ENCODE assay signal across 50 mouse cellular contexts in genomic region chr16:88848558-88848957, GRCm38 (mm10). TPM values are rescaled to one million over a fixed set of nuclear protein-coding genes. Genes with fewer than 3 reads are reported as not detected.
"Had no signal": no experiment of that assay in that cellular context is flagged by ENCODE, and none has a peak within 500 bp of the region (broad histone marks: within the 10 kb centered on the region; RNA-seq: fewer than 3 reads in every experiment).

No protein-coding gene starts in this region.

- H3K9ac ChIP-seq: heart, embryonic 12.5 days; heart, embryonic 13.5 days; heart, embryonic 15.5 days; hindbrain, embryonic 12.5 days; hindbrain, embryonic 13.5 days; hindbrain, embryonic 14.5 days; hindbrain, embryonic 15.5 days; intestine, embryonic 15.5 days; kidney, embryonic 15.5 days had no signal

- H3K4me2 ChIP-seq: heart, embryonic 11.5 days; heart, embryonic 12.5 days; heart, embryonic 13.5 days; heart, embryonic 15.5 days; hindbrain, embryonic 12.5 days; hindbrain, embryonic 13.5 days; hindbrain, embryonic 14.5 days; hindbrain, embryonic 15.5 days; intestine, embryonic 15.5 days; kidney, embryonic 15.5 days had no signal

- H3K9me3 ChIP-seq: heart, embryonic 10.5 days; heart, embryonic 12.5 days; heart, embryonic 13.5 days; heart, embryonic 15.5 days; hindbrain, embryonic 10.5 days; hindbrain, embryonic 12.5 days; hindbrain, embryonic 13.5 days; hindbrain, embryonic 15.5 days; intestine, embryonic 15.5 days; kidney, embryonic 15.5 days had no signal

- H3K27ac ChIP-seq: heart, adult 2 months; heart, embryonic 10.5 days; heart, embryonic 13.5 days; heart, embryonic 15.5 days; hindbrain, embryonic 10.5 days; hindbrain, embryonic 12.5 days; hindbrain, embryonic 13.5 days; hindbrain, embryonic 14.5 days; hindbrain, embryonic 15.5 days; hindbrain, postnatal 0 days; intestine, embryonic 15.5 days; kidney, embryonic 15.5 days; kidney, postnatal 0 days; layer of hippocampus, adult 2 months had no signal

- H3K27me3 ChIP-seq: heart, embryonic 12.5 days; heart, embryonic 13.5 days; heart, embryonic 15.5 days; hindbrain, embryonic 12.5 days; hindbrain, embryonic 13.5 days; hindbrain, embryonic 15.5 days; intestine, embryonic 15.5 days; kidney, embryonic 15.5 days had no signal

- H3K4me3 ChIP-seq: heart, adult 2 months; heart, embryonic 10.5 days; heart, embryonic 12.5 days; heart, embryonic 13.5 days; heart, embryonic 15.5 days; hindbrain, embryonic 10.5 days; hindbrain, embryonic 12.5 days; hindbrain, embryonic 13.5 days; hindbrain, embryonic 15.5 days; intestine, embryonic 15.5 days; kidney, embryonic 15.5 days; layer of hippocampus, adult 2 months had no signal

- H3K36me3 ChIP-seq: heart, embryonic 10.5 days; heart, embryonic 12.5 days; heart, embryonic 13.5 days; heart, embryonic 15.5 days; hindbrain, embryonic 10.5 days; hindbrain, embryonic 12.5 days; hindbrain, embryonic 13.5 days; hindbrain, embryonic 15.5 days; intestine, embryonic 15.5 days; kidney, embryonic 15.5 days had no signal

- DNase-seq: heart, adult 18-20 months; heart, adult 2 months; heart, postnatal 10 days; heart, postnatal 14 days; heart, postnatal 36 days; heart, postnatal 4 days; kidney, adult 11 months; kidney, adult 18-20 months; kidney, adult 2 months; kidney, adult 8-10 months; kidney, postnatal 10 days; kidney, postnatal 14 days; kidney, postnatal 36 days; kidney, postnatal 4 days; layer of hippocampus, adult 9-11 months had no signal

- ATAC-seq: hindbrain, embryonic 16.5 days; hindbrain, postnatal 0 days; inflammation-experienced regulatory T-cells, adult 6 months; intestine, embryonic 15.5 days; intestine, embryonic 16.5 days; intestine, postnatal 0 days had no signal

- H3K4me1 ChIP-seq: heart, embryonic 10.5 days; heart, embryonic 12.5 days; heart, embryonic 13.5 days; heart, embryonic 15.5 days; hindbrain, embryonic 10.5 days; hindbrain, embryonic 12.5 days; hindbrain, embryonic 13.5 days; hindbrain, embryonic 15.5 days; intestine, embryonic 15.5 days; kidney, embryonic 15.5 days had no signal

RNA-seq across cellular contexts. Expression of gene Krtap19-1, which starts 20.7 kb away (rescaled TPM):
- total RNA-seq: heart, adult 18-20 months; heart, adult 2 months; heart, adult 8-10 months; heart, postnatal 10 days; heart, postnatal 14 days; heart, postnatal 25 days; heart, postnatal 36 days; heart, postnatal 4 days; hematopoietic stem cell, adult 5-6 weeks; hindbrain, postnatal 0 days; layer of hippocampus, adult 18-20 months; layer of hippocampus, adult 2 months; layer of hippocampus, adult 8-10 months; layer of hippocampus, postnatal 10 days; layer of hippocampus, postnatal 14 days; layer of hippocampus, postnatal 25 days had no signal
- polyA plus RNA-seq: heart, adult 2 months; heart, embryonic 10.5 days; heart, embryonic 11.5 days; heart, embryonic 12.5 days; heart, embryonic 13.5 days; heart, embryonic 14.5 days; heart, embryonic 15.5 days; heart, embryonic 16.5 days; heart, postnatal 0 days; hindbrain, embryonic 10.5 days; hindbrain, embryonic 11.5 days; hindbrain, embryonic 12.5 days; hindbrain, embryonic 13.5 days; hindbrain, embryonic 14.5 days; hindbrain, embryonic 15.5 days; hindbrain, embryonic 16.5 days; hindbrain, postnatal 0 days; inflammation-experienced regulatory T-cells, adult 6 months; intestine, embryonic 14.5 days; intestine, embryonic 15.5 days; intestine, embryonic 16.5 days; intestine, postnatal 0 days; kidney, adult 2 months; kidney, embryonic 14.5 days; kidney, embryonic 15.5 days; kidney, embryonic 16.5 days; kidney, postnatal 0 days; large intestine, adult 2 months had no signal

RNA-seq across cellular contexts. Expression of gene Krtap14, which starts 22.6 kb away (rescaled TPM):
- total RNA-seq: heart, adult 18-20 months; heart, adult 2 months; heart, adult 8-10 months; heart, postnatal 10 days; heart, postnatal 14 days; heart, postnatal 25 days; heart, postnatal 36 days; heart, postnatal 4 days; hematopoietic stem cell, adult 5-6 weeks; hindbrain, postnatal 0 days; layer of hippocampus, adult 18-20 months; layer of hippocampus, adult 2 months; layer of hippocampus, adult 8-10 months; layer of hippocampus, postnatal 10 days; layer of hippocampus, postnatal 14 days; layer of hippocampus, postnatal 25 days had no signal
- polyA plus RNA-seq: heart, adult 2 months; heart, embryonic 10.5 days; heart, embryonic 11.5 days; heart, embryonic 12.5 days; heart, embryonic 13.5 days; heart, embryonic 14.5 days; heart, embryonic 15.5 days; heart, embryonic 16.5 days; heart, postnatal 0 days; hindbrain, embryonic 10.5 days; hindbrain, embryonic 11.5 days; hindbrain, embryonic 12.5 days; hindbrain, embryonic 13.5 days; hindbrain, embryonic 14.5 days; hindbrain, embryonic 15.5 days; hindbrain, embryonic 16.5 days; hindbrain, postnatal 0 days; inflammation-experienced regulatory T-cells, adult 6 months; intestine, embryonic 14.5 days; intestine, embryonic 15.5 days; intestine, embryonic 16.5 days; intestine, postnatal 0 days; kidney, adult 2 months; kidney, embryonic 14.5 days; kidney, embryonic 15.5 days; kidney, embryonic 16.5 days; kidney, postnatal 0 days; large intestine, adult 2 months had no signal

RNA-seq across cellular contexts. Expression of gene Krtap19-2, which starts 25.5 kb away (rescaled TPM):
- total RNA-seq: heart, adult 18-20 months; heart, adult 2 months; heart, adult 8-10 months; heart, postnatal 10 days; heart, postnatal 14 days; heart, postnatal 25 days; heart, postnatal 36 days; heart, postnatal 4 days; hematopoietic stem cell, adult 5-6 weeks; hindbrain, postnatal 0 days; layer of hippocampus, adult 18-20 months; layer of hippocampus, adult 2 months; layer of hippocampus, adult 8-10 months; layer of hippocampus, postnatal 10 days; layer of hippocampus, postnatal 14 days; layer of hippocampus, postnatal 25 days had no signal
- polyA plus RNA-seq: heart, adult 2 months; heart, embryonic 10.5 days; heart, embryonic 11.5 days; heart, embryonic 12.5 days; heart, embryonic 13.5 days; heart, embryonic 14.5 days; heart, embryonic 15.5 days; heart, embryonic 16.5 days; heart, postnatal 0 days; hindbrain, embryonic 10.5 days; hindbrain, embryonic 11.5 days; hindbrain, embryonic 12.5 days; hindbrain, embryonic 13.5 days; hindbrain, embryonic 14.5 days; hindbrain, embryonic 15.5 days; hindbrain, embryonic 16.5 days; hindbrain, postnatal 0 days; inflammation-experienced regulatory T-cells, adult 6 months; intestine, embryonic 14.5 days; intestine, embryonic 15.5 days; intestine, embryonic 16.5 days; intestine, postnatal 0 days; kidney, adult 2 months; kidney, embryonic 14.5 days; kidney, embryonic 15.5 days; kidney, embryonic 16.5 days; kidney, postnatal 0 days; large intestine, adult 2 months had no signal

RNA-seq across cellular contexts. Expression of gene Krtap15, which starts 28.5 kb away (rescaled TPM):
- total RNA-seq: heart, adult 18-20 months; heart, adult 2 months; heart, adult 8-10 months; heart, postnatal 10 days; heart, postnatal 14 days; heart, postnatal 25 days; heart, postnatal 36 days; heart, postnatal 4 days; hematopoietic stem cell, adult 5-6 weeks; hindbrain, postnatal 0 days; layer of hippocampus, adult 18-20 months; layer of hippocampus, adult 2 months; layer of hippocampus, adult 8-10 months; layer of hippocampus, postnatal 10 days; layer of hippocampus, postnatal 14 days; layer of hippocampus, postnatal 25 days had no signal
- polyA plus RNA-seq: heart, adult 2 months; heart, embryonic 10.5 days; heart, embryonic 11.5 days; heart, embryonic 12.5 days; heart, embryonic 13.5 days; heart, embryonic 14.5 days; heart, embryonic 15.5 days; heart, embryonic 16.5 days; heart, postnatal 0 days; hindbrain, embryonic 10.5 days; hindbrain, embryonic 11.5 days; hindbrain, embryonic 12.5 days; hindbrain, embryonic 13.5 days; hindbrain, embryonic 14.5 days; hindbrain, embryonic 15.5 days; hindbrain, embryonic 16.5 days; hindbrain, postnatal 0 days; inflammation-experienced regulatory T-cells, adult 6 months; intestine, embryonic 14.5 days; intestine, embryonic 15.5 days; intestine, embryonic 16.5 days; intestine, postnatal 0 days; kidney, adult 2 months; kidney, embryonic 14.5 days; kidney, embryonic 15.5 days; kidney, embryonic 16.5 days; kidney, postnatal 0 days; large intestine, adult 2 months had no signal

RNA-seq across cellular contexts. Expression of gene Krtap19-3, which starts 29.3 kb away (rescaled TPM):
- total RNA-seq: heart, adult 18-20 months; heart, adult 2 months; heart, adult 8-10 months; heart, postnatal 10 days; heart, postnatal 14 days; heart, postnatal 25 days; heart, postnatal 36 days; heart, postnatal 4 days; hematopoietic stem cell, adult 5-6 weeks; hindbrain, postnatal 0 days; layer of hippocampus, adult 18-20 months; layer of hippocampus, adult 2 months; layer of hippocampus, adult 8-10 months; layer of hippocampus, postnatal 10 days; layer of hippocampus, postnatal 14 days; layer of hippocampus, postnatal 25 days had no signal
- polyA plus RNA-seq: heart, adult 2 months; heart, embryonic 10.5 days; heart, embryonic 11.5 days; heart, embryonic 12.5 days; heart, embryonic 13.5 days; heart, embryonic 14.5 days; heart, embryonic 15.5 days; heart, embryonic 16.5 days; heart, postnatal 0 days; hindbrain, embryonic 10.5 days; hindbrain, embryonic 11.5 days; hindbrain, embryonic 12.5 days; hindbrain, embryonic 13.5 days; hindbrain, embryonic 14.5 days; hindbrain, embryonic 15.5 days; hindbrain, embryonic 16.5 days; hindbrain, postnatal 0 days; inflammation-experienced regulatory T-cells, adult 6 months; intestine, embryonic 14.5 days; intestine, embryonic 15.5 days; intestine, embryonic 16.5 days; intestine, postnatal 0 days; kidney, adult 2 months; kidney, embryonic 14.5 days; kidney, embryonic 15.5 days; kidney, embryonic 16.5 days; kidney, postnatal 0 days; large intestine, adult 2 months had no signal
